Mouse (Mus musculus) layer of hippocampus, postnatal 14 days (tissue): Measurements from ENCODE around the gene Spock2. TPM values are rescaled to one million over a fixed set of nuclear protein-coding genes. Genes with fewer than 3 reads are reported as not detected.
"Not testable (repeated sequence)": the region's sequence is repeated elsewhere in the genome, so short reads cannot be mapped to it uniquely, and the experiment has no call there.

Source experiments
- DNase-seq, 2 experiments: peaks; one replicate each; pipeline ENCODE4 v3.0.0; 2021 to 2022; ENCODE audit warnings: low spot score in 2 of 2, mixed read lengths in 1 of 2
- total RNA-seq, 2 experiments: library from RNA; stranded (reverse); gene quantifications; 2 replicates each; pipeline ENCODE4 v1.2.3; 2021

Spock2 gene
- total RNA-seq, 2 experiments from 2014 or later = 497 to 522 TPM

GRCm38 (mm10) chr10:60141656-60142160 is 35.7 kb downstream of the Spock2 start:
- no peak for DNase-seq

- DNase-seq = not testable (repeated sequence)
Measured at GRCm38 (mm10) chr10:60147510-60148047, 41.6 kb downstream of the Spock2 start.

- peak; percentile 67 to 76 for DNase-seq
Measured at GRCm38 (mm10) chr10:60148087-60148486, 42.1 kb downstream of the Spock2 start.

GRCm38 (mm10) chr10:60151107-60151663 is 45.2 kb downstream of the Spock2 start:
- no peak for DNase-seq

- no peak for DNase-seq
Measured at GRCm38 (mm10) chr10:60156016-60156415, 50.0 kb downstream of the Spock2 start.

GRCm38 (mm10) chr10:60158144-60158543 is 52.1 kb downstream of the Spock2 start:
- no peak for DNase-seq

GRCm38 (mm10) chr10:60161397-60161796 is 55.4 kb downstream of the Spock2 start:
- not testable (repeated sequence) for DNase-seq

GRCm38 (mm10) chr10:60162184-60162972 is 56.4 kb downstream of the Spock2 start:
- not testable (repeated sequence) for DNase-seq

GRCm38 (mm10) chr10:60162973-60163255 is 56.9 kb downstream of the Spock2 start:
- DNase-seq = no peak

- no peak for DNase-seq
Measured at GRCm38 (mm10) chr10:60164869-60165268, 58.9 kb downstream of the Spock2 start.

GRCm38 (mm10) chr10:60166068-60166467 is 60.0 kb downstream of the Spock2 start:
- DNase-seq = no peak

- no peak for DNase-seq
Measured at GRCm38 (mm10) chr10:60168306-60168705, 62.3 kb downstream of the Spock2 start.

- no peak for DNase-seq
Measured at GRCm38 (mm10) chr10:60168960-60169359, 62.9 kb downstream of the Spock2 start.

GRCm38 (mm10) chr10:60170326-60171089 is 64.5 kb downstream of the Spock2 start:
- no peak for DNase-seq

- no peak for DNase-seq
Measured at GRCm38 (mm10) chr10:60171368-60171767, 65.3 kb downstream of the Spock2 start.

- DNase-seq = no peak
Measured at GRCm38 (mm10) chr10:60172306-60172705, 66.3 kb downstream of the Spock2 start.

- DNase-seq = peak; percentile 81 to 90
Measured at GRCm38 (mm10) chr10:60173035-60173434, 67.0 kb downstream of the Spock2 start.

GRCm38 (mm10) chr10:60174506-60174905 is 68.5 kb downstream of the Spock2 start:
- DNase-seq = no peak

- not testable (repeated sequence) for DNase-seq
Measured at GRCm38 (mm10) chr10:60175306-60175705, 69.3 kb downstream of the Spock2 start.
